Mouse (Mus musculus) limb, embryonic 11.5 days (tissue): Measurements from ENCODE around the gene Kyat3. TPM values are rescaled to one million over a fixed set of nuclear protein-coding genes. Genes with fewer than 3 reads are reported as not detected.
A peak's percentile ranks its signal among the peaks of the same experiment; 100 is the strongest.
"Not testable (repeated sequence)": the region's sequence is repeated elsewhere in the genome, so short reads cannot be mapped to it uniquely, and the experiment has no call there.

ENCODE experiments used
- ATAC-seq: fragments of 200-750 bp; cut with Nextera tagmentation; 2 replicates; pipeline ENCODE4 v1.8.0; 2017; ENCODE audit warnings: low read depth; ENCODE audit not compliant: insufficient number of reproducible peaks, low FRiP score, low TSS enrichment
- DNase-seq: peaks from one replicate; pipeline ENCODE4 v3.0.0-alpha.2; 2015; ENCODE audit warnings: low spot score
- H3K27ac ChIP-seq: fragments of 300-500 bp; sonication (generic); replicated peaks from 2 replicates; pipeline ENCODE4 v1.5.1; 2014; ENCODE audit warnings: low read depth, mild to moderate bottlenecking, low read length
- H3K27me3 ChIP-seq: fragments of 300-500 bp; sonication (generic); 2 replicates; pipeline ENCODE4 v1.6.1; 2014; ENCODE audit warnings: mild to moderate bottlenecking, low read length, mixed read lengths; ENCODE audit not compliant: control insufficient read depth, insufficient read depth
- H3K36me3 ChIP-seq: fragments of 300-500 bp; sonication (generic); 2 replicates; pipeline ENCODE4 v1.6.1; 2014; ENCODE audit warnings: mild to moderate bottlenecking, low read length, moderate library complexity, mixed read lengths; ENCODE audit not compliant: control insufficient read depth, insufficient read depth
- H3K4me1 ChIP-seq: fragments of 300-500 bp; sonication (generic); 2 replicates; pipeline ENCODE4 v1.6.1; 2014; ENCODE audit warnings: low read length, mixed read lengths; ENCODE audit not compliant: control insufficient read depth, insufficient read depth
- H3K4me2 ChIP-seq: fragments of 300-500 bp; sonication (generic); 2 replicates; pipeline ENCODE4 v1.6.1; 2014; ENCODE audit warnings: low read depth, mild to moderate bottlenecking, moderate library complexity; ENCODE audit not compliant: severe bottlenecking
- H3K4me3 ChIP-seq: fragments of 300-500 bp; sonication (generic); 2 replicates; pipeline ENCODE4 v1.5.1; 2014; ENCODE audit warnings: low read depth, low read length
- H3K9ac ChIP-seq: fragments of 300-500 bp; sonication (generic); 2 replicates; pipeline ENCODE4 v1.6.1; 2014; ENCODE audit warnings: mild to moderate bottlenecking, low read length
- H3K9me3 ChIP-seq: fragments of 300-500 bp; sonication (generic); 2 replicates; pipeline ENCODE4 v1.6.1; 2016; ENCODE audit warnings: low read length; ENCODE audit not compliant: control insufficient read depth
- WGBS: fragments of 180-500 bp; shearing (Covaris S2); extraction: QIAGEN DNeasy Blood & Tissue Kit; methylation state at CpG from one replicate; pipeline ENCODE4 v1.1.7; 2014; 5-methylcytosine and 5-hydroxymethylcytosine counted together
- polyA plus RNA-seq: library from polyadenylated mRNA; unstranded; fragments of >200 nt; fragmentation: Nextera tagmentation; extraction: Ambion mirVana; gene quantifications from 2 replicates; pipeline ENCODE4 v1.2.1, GENCODE M21; 2014

Gene Kyat3
- polyA plus RNA-seq, 1 experiment from 2014 or later = 12.0 TPM

- H3K9ac ChIP-seq, H3K4me2 ChIP-seq, H3K27me3 ChIP-seq, H3K36me3 ChIP-seq, H3K4me1 ChIP-seq, H3K9me3 ChIP-seq, ATAC-seq, H3K4me3 ChIP-seq, DNase-seq, H3K27ac ChIP-seq: not testable (repeated sequence)
- WGBS = 83% methylated on average over 12 of the region's 13 CpGs
These were observed 7.5 kb downstream of the Kyat3 start for GRCm38 (mm10) chr3:142708181-142708848.

DNA sequence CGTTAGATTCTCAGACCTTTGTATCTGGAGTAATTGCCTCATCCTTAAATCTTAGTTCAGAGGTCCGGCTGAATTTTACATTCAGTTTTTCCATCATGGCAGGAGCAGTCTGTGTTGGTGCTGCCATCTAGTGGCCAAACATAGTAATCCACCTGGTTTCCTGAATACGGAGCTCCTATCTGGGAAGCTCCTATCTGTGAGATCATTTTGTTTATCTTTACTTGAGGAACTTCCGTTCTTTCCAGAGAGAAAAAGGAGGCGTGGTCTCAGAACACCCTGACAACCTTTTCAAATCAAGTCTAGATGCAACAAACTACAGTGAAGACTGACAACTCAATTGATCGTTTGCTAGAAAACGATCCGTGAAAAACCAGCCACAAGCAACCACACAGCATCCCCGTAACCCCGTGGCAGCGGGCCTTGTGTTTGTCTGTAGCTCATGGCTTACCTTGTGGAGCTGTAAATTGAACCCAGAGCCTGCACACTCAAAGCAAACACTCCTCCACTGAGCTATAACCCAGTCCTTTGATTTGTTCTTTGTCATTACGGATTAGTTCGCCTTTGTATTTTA lies 8.1 kb downstream of the Kyat3 start:
- Histone ChIP-seq H3K36me3 (no peaks in the 10 kb centered on the region), H3K4me3 (no peak overlapping the region), H3K4me2 (no peak overlapping the region), H3K27ac (no peak overlapping the region), H3K4me1 (no peaks in the 10 kb centered on the region), H3K27me3 (no peaks in the 10 kb centered on the region), H3K9ac (no peak overlapping the region), H3K9me3 (no peaks in the 10 kb centered on the region)
- ATAC-seq (no peak), DNase-seq (peak; percentile 79)
- WGBS = 49% methylated on average over 13 of the region's 13 CpGs

DNA sequence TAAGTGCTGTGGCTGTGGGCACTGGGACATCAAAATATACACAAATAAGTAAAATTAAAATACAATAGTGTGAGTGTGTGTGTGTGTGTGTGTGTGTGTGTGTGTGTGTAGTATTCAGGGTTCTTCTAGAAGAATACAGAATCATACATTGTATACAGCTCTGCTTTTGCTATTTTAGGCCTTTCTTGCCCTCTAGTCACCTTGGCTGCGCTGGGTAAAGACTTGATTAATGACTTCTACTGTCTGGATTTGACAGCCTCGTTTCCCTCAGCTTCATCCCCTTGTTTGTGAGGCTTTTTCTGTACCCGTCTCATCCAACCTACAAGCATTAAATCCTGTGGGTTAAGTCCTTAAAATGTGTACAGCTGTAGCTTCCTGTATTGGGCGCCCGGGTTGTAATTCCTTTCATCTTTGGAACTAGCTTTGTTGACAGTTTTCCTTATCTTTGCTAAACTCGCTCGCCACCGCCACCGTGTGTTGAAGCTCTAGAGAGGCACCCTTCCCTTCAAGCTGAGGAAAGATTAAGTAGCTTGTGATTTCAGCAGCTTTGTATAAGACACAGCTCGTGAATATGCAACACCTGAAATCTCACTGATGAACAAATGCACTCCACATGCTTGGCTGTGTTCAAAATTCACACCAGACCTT lies 9.6 kb downstream of the Kyat3 start:
- peak; percentile 51 for DNase-seq
- Histone ChIP-seq H3K27me3 (no peaks in the 10 kb centered on the region), H3K9ac (no peak overlapping the region), H3K27ac (no peak overlapping the region), H3K4me3 (no peak overlapping the region), H3K36me3 (no peaks in the 10 kb centered on the region), H3K4me1 (no peaks in the 10 kb centered on the region), H3K9me3 (no peaks in the 10 kb centered on the region), H3K4me2 (no peak overlapping the region)
- 22% methylated on average over 10 of the region's 10 CpGs for WGBS
- ATAC-seq = no peak

DNA sequence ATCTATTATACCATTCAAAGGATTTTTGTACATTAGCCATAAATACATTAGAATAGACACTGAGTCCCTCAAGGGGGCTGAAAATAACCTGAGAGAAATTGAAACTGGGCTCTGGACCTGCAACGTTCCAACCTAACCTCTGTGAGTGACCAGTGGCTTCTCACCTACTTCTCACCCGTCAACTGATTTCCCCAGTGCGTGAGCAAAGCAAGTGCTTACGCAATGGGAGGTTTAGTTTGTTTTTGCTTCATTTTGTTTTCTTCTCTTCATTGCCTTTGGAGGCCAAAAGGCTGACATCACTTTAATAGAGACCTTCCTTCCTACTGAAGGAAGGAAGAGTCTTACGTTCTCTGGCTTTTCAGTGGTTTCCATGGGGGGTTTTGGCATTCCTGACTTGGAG lies 10.5 kb downstream of the Kyat3 start:
- Histone ChIP-seq H3K9me3 (no peaks in the 10 kb centered on the region), H3K4me1 (no peaks in the 10 kb centered on the region), H3K27ac (no peak overlapping the region), H3K27me3 (no peaks in the 10 kb centered on the region), H3K4me3 (no peak overlapping the region), H3K36me3 (no peaks in the 10 kb centered on the region), H3K9ac (no peak overlapping the region), H3K4me2 (no peak overlapping the region)
- DNase-seq (no peak), ATAC-seq (no peak)
- WGBS = 94% methylated on average over 5 of the region's 5 CpGs

DNA sequence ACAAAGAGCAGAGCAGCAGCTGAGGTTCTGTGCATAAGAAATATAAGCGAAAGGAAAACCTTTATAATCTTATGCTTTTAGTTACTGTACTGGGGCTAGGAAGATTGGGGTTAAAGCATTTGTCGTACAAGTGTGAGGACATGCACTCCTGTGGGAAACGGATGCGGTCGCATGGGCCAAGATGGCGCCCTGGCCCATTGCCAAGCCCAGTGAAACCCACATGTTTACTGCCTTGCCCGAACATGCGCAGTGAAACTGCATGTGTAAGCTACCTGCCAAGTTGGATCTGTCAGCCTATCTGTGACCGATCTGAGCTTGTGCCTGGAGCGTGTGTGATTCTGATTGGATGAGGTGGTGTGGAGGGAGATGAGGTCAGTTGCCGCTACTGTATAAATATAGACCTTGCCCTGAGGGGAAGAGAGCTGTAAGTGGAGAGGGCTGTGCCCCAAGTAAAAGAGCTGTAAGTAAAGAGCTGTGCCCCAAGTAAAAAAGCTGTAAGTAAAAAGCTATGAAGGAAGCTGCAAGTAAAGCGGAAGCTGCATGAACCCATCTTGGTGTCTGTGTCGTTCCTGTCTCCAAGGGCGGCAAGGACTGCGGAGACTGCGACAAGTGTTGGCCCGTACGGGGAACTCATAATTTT lies 11.7 kb downstream of the Kyat3 start:
- H3K27ac ChIP-seq, H3K4me3 ChIP-seq, H3K4me1 ChIP-seq, DNase-seq, H3K4me2 ChIP-seq, H3K27me3 ChIP-seq, ATAC-seq, H3K9ac ChIP-seq, H3K36me3 ChIP-seq, H3K9me3 ChIP-seq: not testable (repeated sequence)
- WGBS = 96% methylated on average over 18 of the region's 18 CpGs

DNA sequence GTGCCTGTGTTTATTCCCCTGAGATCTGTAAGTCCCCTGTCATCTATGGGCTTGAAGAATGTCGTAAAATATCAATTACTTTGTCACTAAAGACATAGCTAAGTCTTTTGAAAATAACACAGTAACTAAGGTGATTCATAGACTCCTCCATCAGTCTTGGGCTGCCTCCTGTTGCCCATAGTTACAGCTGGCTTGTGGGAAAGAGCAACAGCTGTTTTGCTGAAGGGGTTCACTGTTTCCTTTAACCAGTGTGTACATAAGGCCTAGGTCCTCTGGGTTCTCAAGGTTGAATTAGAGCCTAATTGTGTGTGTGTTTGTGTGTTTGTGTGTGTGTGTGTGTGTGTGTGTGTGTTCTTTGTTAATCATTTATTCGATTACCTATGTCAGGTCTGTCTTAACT lies 24.6 kb downstream of the Kyat3 start:
- DNase-seq = no peak
- no peaks in the 10 kb centered on the region for H3K27me3 ChIP-seq
- 0 out of 2 replicates have a peak, but pooled peaks cover 3% of the 10 kb centered on the region for H3K4me1 ChIP-seq
- H3K9ac ChIP-seq = no peak overlapping the region
- no peaks in the 10 kb centered on the region for H3K9me3 ChIP-seq
- no peak overlapping the region for H3K27ac ChIP-seq
- WGBS = 58% methylated on average over 2 of the region's 2 CpGs
- no peak; the same call in 1 of the 2 replicates for ATAC-seq
- no peak overlapping the region for H3K4me2 ChIP-seq
- H3K4me3 ChIP-seq = no peak overlapping the region
- peaks cover 2% of the 10 kb centered on the region; the same call in 1 of the 2 replicates for H3K36me3 ChIP-seq

DNA sequence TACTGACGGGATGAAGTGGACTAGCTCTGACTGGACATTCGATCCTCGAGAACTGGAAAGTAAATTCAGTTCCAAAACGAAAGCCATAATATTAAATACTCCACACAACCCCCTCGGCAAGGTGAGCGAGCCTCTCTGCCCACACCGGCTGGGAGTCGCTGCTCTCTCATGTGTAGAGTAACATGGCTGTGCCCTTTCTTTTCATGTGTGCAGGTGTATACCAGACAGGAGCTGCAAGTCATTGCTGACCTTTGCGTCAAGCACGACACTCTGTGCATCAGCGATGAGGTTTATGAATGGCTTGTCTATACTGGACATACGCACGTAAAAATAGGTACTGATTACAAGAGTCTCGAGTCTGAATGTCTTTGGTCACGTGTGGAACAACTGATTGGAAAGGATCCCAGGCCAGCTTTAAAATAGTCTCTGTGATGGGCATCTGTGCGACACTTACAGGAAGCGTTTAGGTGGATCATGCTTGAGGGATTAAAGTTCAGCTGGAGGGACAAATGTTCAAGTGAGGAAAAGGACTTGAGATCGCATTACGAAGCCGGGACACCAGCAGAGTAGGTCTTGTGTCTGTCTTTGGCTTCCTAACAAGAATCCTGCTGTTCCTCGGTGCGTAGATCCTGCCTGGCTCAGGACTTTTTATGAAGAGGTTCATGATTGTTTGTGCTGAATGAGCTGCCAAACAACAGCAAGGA lies 25.3 kb downstream of the Kyat3 start:
- Histone ChIP-seq H3K9me3 (no peaks in the 10 kb centered on the region), H3K4me1 (0 out of 2 replicates have a peak, but pooled peaks cover 3% of the 10 kb centered on the region), H3K4me2 (no peak overlapping the region), H3K36me3 (peaks cover 2% of the 10 kb centered on the region; the same call in 1 of the 2 replicates), H3K27me3 (no peaks in the 10 kb centered on the region), H3K4me3 (no peak overlapping the region), H3K27ac (no peak overlapping the region), H3K9ac (no peak overlapping the region)
- WGBS = 84% methylated on average over 22 of the region's 22 CpGs
- ATAC-seq = no peak
- no peak for DNase-seq

DNA sequence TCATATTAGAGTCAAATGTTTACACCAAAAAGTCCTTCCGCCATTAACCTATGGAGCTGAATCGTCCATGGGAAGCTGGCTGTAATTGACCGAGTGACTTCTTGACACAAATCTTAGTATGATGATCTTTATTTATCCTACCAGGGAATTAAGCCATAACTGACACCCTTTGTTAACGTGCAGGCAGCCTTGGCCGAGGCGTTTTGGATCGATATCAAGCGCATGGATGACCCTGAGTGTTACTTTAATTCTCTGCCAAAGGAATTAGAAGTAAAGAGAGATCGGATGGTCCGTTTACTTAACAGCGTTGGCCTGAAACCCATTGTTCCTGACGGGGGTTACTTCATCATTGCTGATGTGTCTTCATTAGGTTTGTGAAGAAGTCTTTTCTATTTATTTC lies 33.4 kb downstream of the Kyat3 start:
- Histone ChIP-seq H3K4me3 (no peak overlapping the region), H3K4me1 (no peaks in the 10 kb centered on the region), H3K9me3 (no peaks in the 10 kb centered on the region), H3K36me3 (no peaks in the 10 kb centered on the region), H3K27ac (no peak overlapping the region), H3K9ac (no peak overlapping the region), H3K4me2 (no peak overlapping the region), H3K27me3 (no peaks in the 10 kb centered on the region)
- no peak for DNase-seq
- ATAC-seq = no peak
- 93% methylated on average over 12 of the region's 12 CpGs for WGBS
